Mouse (Mus musculus) kidney, adult 2 months (tissue): ENCODE results near the gene Slc25a47.

Experiments
- CTCF ChIP-seq: fragments of 200-500 bp; conservative IDR thresholded peaks from 2 replicates; pipeline ENCODE4 v1.5.1; 2011; ENCODE audit warnings: low read depth, mild to moderate bottlenecking, control low read depth, low read length, moderate library complexity, mixed read lengths; ENCODE audit not compliant: insufficient read depth, insufficient read length
- POLR2A ChIP-seq: fragments of 200-500 bp; IDR thresholded peaks from one replicate; pipeline ENCODE4 v1.6.1; 2011; ENCODE audit warnings: low read depth, low read length, control low read depth

GRCm38 (mm10) chr12:108834786-108835185 is 1.1 kb upstream of the Slc25a47 start:
- no peak for TF ChIP-seq POLR2A
- no peak for TF ChIP-seq CTCF
